Mouse (Mus musculus): ENCODE measurements at regions not wholly inside any gene's neighbourhood (a gene's known extent, or its start where the extent isn't known, plus 50 kb on each side); places are given as distances from the start of the nearest gene placed in this dataset.
A peak's percentile ranks its signal among the peaks of the same experiment; 100 is the strongest.

- DNase-seq: no peak
Measured at GRCm38 (mm10) chr12:90469754-90470153, 268.5 kb downstream of the Dio2 start.

DNA sequence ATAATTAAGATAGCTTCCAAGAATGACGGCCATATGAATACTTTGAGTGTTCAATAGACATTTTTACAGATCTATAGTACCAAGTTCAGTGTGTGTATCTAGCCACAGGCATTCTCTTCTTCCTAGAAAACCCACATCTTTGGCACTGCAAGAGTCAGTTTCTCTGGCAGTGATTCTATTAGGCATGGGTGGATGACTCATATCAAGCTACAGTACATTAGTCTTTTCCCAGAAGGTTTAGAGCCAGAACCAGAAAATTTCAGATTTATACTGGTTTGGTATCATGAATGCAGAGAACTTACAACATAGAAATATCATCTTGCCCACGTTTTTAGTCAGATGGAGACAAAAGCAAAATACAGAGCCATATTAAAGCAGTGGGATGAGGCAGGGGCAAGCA, 278.1 kb downstream of the Dio2 start:
- no peak for DNase-seq

DNA sequence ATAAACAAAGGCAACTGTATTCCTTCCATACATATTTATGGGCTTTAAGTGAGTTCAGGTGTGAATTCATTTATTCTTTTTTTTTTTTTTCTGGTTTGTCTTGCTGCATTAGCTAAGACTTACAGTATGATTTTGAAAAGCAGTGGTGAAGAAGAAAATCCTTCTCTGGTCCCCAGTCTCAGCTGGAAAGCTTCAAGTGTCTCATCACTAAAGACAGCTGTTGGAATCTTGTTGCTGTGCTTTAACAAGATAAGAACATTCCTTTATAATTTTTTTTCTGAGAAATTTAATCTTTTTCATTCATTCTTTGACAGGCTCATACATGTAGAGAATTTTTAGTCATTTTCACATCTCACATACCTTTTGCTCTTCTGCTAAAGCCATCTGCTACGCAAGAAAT, 297.6 kb downstream of the Dio2 start:
- no peak for DNase-seq

GRCm38 (mm10) chr12:90425276-90426063, 312.8 kb downstream of the Dio2 start:
- DNase-seq: no peak

GRCm38 (mm10) chr12:90417590-90418221, 320.5 kb downstream of the Dio2 start:
- peak; percentile 33 to 69 for DNase-seq

GRCm38 (mm10) chr12:90408716-90409115, 329.5 kb downstream of the Dio2 start:
- no peak for DNase-seq

- peak in 1 of 2 experiments; percentile 51 for DNase-seq
Measured at GRCm38 (mm10) chr12:90398564-90398963, 339.7 kb downstream of the Dio2 start.
